Mouse (Mus musculus) lung, postnatal 0 days (tissue): ENCODE measurements around the gene Gm13290.

Experiments used
- CTCF ChIP-seq: IDR thresholded peaks from 2 replicates; pipeline ENCODE4 v1.5.1; 2016; ENCODE audit warnings: antibody characterized with exemption, mild to moderate bottlenecking
- EP300 ChIP-seq: IDR thresholded peaks from 2 replicates; pipeline ENCODE4 v1.6.1; 2016; ENCODE audit warnings: antibody characterized with exemption, mild to moderate bottlenecking, control low read depth

- TF ChIP-seq CTCF: no peak
- TF ChIP-seq EP300: no peak
Measured at GRCm38 (mm10) chr4:88726727-88727126, 46.9 kb upstream of the Gm13290 start.
